Mouse (Mus musculus) kidney, adult 2 months (tissue): ENCODE data around the gene Agbl4. TPM values are rescaled to one million over a fixed set of nuclear protein-coding genes. Genes with fewer than 3 reads are reported as not detected.
A peak's percentile ranks its signal among the peaks of the same experiment; 100 is the strongest.

Experiments used
- DNase-seq: peaks from one replicate; pipeline ENCODE4 v3.0.0; 2021
- H3K27ac ChIP-seq: fragments of 200-500 bp; 2 replicates; pipeline ENCODE4 v1.5.1; 2012; ENCODE audit warnings: low read depth, low read length, control low read depth, inconsistent platforms; ENCODE audit not compliant: insufficient read depth
- H3K27me3 ChIP-seq: fragments of 200-500 bp; replicated peaks from 2 replicates; pipeline ENCODE4 v1.6.1; 2012; ENCODE audit warnings: mild to moderate bottlenecking, moderate library complexity, low read length, inconsistent platforms; ENCODE audit not compliant: control insufficient read depth, insufficient read depth
- H3K36me3 ChIP-seq: fragments of 200-500 bp; 2 replicates; pipeline ENCODE4 v1.6.1; 2012; ENCODE audit warnings: mild to moderate bottlenecking, moderate library complexity, low read length, inconsistent platforms; ENCODE audit not compliant: control insufficient read depth, insufficient read depth
- H3K4me1 ChIP-seq: fragments of 200-500 bp; 2 replicates; pipeline ENCODE4 v1.6.1; 2011; ENCODE audit warnings: low read length; ENCODE audit not compliant: control insufficient read depth, insufficient read depth
- H3K4me3 ChIP-seq: fragments of 200-500 bp; 2 replicates; pipeline ENCODE4 v1.5.1; 2011; ENCODE audit warnings: mild to moderate bottlenecking, low read depth, low read length, control low read depth; ENCODE audit not compliant: insufficient read depth
- CTCF ChIP-seq: fragments of 200-500 bp; conservative IDR thresholded peaks from 2 replicates; pipeline ENCODE4 v1.5.1; 2011; ENCODE audit warnings: low read depth, mild to moderate bottlenecking, control low read depth, low read length, moderate library complexity, mixed read lengths; ENCODE audit not compliant: insufficient read depth, insufficient read length
- POLR2A ChIP-seq: fragments of 200-500 bp; IDR thresholded peaks from one replicate; pipeline ENCODE4 v1.6.1; 2011; ENCODE audit warnings: low read depth, low read length, control low read depth
- WGBS: fragments of 180-500 bp; shearing (Covaris S2); methylation state at CpG from one replicate; pipeline ENCODE4 v1.1.7; 2018; 5-methylcytosine and 5-hydroxymethylcytosine counted together
- polyA plus RNA-seq: library from polyadenylated mRNA; depleted of rRNA; stranded (reverse); fragments of >200 nt; gene quantifications from 2 replicates; pipeline ENCODE4 v1.2.3, GENCODE M21; 2012

Agbl4 gene
- polyA plus RNA-seq, 1 experiment, result 0.16 TPM

DNA sequence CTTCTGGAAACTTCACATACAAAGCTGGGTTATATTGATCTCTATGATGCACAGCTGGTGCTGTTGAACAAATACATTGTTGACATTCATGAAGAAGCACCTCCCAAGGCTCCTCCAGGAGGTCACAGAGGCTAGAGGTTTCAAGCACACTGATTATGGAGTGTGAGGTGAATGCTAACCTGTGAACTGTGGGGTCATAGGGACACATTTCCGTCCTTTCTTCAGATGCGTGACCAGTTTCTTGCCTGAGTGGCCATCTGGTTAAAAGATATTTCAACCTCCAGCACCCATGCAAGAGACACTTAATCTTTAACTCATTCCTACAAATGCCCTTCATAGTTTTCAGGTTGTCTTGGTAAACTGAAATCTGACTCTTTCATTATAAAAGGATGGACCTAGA lies 985.6 kb downstream of the Agbl4 start:
- H3K27ac ChIP-seq, result peak overlapping the region; percentile 90
- H3K4me1 ChIP-seq, result peaks cover 9% of the 10 kb centered on the region; the same call in 1 of the 2 replicates
- H3K4me3 ChIP-seq, result no peak overlapping the region
- no peaks in the 10 kb centered on the region for H3K27me3 ChIP-seq
- TF ChIP-seq POLR2A (no peak), CTCF (no peak)
- WGBS, result 38% methylated on average over 2 of the region's 2 CpGs
- DNase-seq, result peak; percentile 92
- no peaks in the 10 kb centered on the region for H3K36me3 ChIP-seq

DNA sequence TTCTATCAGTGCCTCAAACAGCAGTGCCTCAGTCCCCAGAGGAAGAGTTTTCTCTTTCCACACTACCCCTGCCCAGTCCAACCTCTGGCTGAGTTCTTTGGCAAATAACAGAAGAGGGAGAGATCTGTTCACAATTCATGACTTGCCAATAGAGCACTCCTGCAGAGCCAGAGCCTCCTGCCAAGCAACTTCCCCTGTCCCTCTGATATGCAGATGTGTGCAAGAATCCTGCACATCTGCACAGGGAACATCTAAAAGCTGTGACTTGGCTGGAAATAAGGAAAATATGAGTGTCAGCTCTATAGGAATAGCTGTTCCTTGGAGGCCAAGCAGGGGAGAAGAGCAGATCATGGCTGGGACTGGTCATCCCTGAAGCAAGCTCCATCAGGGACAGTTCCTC lies 993.3 kb downstream of the Agbl4 start:
- H3K4me1 ChIP-seq, result no peaks in the 10 kb centered on the region
- DNase-seq, result no peak
- no peak for TF ChIP-seq CTCF
- no peak for TF ChIP-seq POLR2A
- H3K36me3 ChIP-seq, result no peaks in the 10 kb centered on the region
- no peak overlapping the region for H3K27ac ChIP-seq
- H3K27me3 ChIP-seq, result no peaks in the 10 kb centered on the region
- H3K4me3 ChIP-seq, result no peak overlapping the region

DNA sequence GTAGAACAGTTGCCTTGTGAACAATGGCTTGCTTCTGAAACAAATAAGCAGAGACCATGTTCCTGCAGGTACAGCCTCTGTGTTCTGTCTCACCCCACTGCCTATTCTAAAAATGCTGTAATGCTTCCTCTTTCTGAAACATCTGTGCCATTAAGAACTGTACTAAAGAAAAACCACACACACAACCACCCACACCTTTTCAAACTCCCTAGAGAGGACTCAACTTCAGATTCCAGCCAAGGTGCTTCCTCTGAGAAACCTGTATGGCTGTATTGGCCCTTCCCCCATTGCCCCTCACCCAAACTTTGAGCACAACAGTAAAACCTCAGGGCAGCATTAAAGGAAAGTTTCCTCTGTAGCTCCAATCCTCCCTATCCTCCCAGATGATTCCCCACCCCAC lies 1002.3 kb downstream of the Agbl4 start:
- no peaks in the 10 kb centered on the region for H3K36me3 ChIP-seq
- no peaks in the 10 kb centered on the region for H3K27me3 ChIP-seq
- no peak overlapping the region for H3K27ac ChIP-seq
- H3K4me1 ChIP-seq, result peaks cover 6% of the 10 kb centered on the region; the same call in 1 of the 2 replicates
- no peak overlapping the region for H3K4me3 ChIP-seq
- DNase-seq, result no peak
- no peak for TF ChIP-seq POLR2A
- no peak for TF ChIP-seq CTCF

DNA sequence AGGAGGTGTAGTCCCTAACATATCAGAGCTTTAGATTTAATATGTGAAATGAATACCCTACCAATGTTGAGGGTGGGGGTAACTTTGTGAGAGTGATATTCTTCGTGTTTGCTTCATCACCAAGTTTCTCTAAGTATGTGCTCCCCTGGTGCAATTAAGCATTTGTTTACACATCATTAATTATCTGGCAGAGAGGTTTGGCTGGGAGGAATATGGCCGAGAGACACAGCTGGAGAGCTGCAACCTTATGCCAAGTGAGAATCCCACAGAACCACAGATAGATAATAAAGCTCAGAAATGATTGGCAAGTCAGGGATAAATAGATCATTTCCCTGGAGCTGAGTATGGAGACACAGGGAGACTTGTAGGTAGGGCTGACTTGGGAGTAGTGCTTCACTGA lies 1003.2 kb downstream of the Agbl4 start:
- H3K36me3 ChIP-seq, result no peaks in the 10 kb centered on the region
- H3K27ac ChIP-seq, result no peak overlapping the region
- TF ChIP-seq CTCF (no peak), POLR2A (no peak)

DNA sequence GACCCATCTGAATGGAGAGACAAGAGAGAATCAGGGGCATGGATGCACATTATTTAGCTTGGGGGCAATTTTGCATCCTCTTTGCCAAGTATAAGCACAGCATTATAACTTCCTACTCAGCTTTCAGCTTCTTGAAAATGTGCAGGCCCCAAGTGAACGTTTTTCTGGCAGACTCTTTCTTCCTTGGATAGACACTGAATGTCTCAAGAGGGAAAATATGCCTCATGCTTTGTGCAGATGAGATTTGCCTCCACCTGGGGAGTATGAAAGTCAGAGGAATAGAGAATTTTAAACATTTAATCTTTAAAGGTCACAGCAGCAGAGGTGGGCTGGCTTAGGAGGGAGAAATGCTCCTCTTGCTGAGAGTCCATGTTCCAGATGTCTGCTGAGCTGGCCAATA lies 1005.8 kb downstream of the Agbl4 start:
- no peak overlapping the region for H3K27ac ChIP-seq
- no peak overlapping the region for H3K4me3 ChIP-seq
- TF ChIP-seq POLR2A, result no peak
- TF ChIP-seq CTCF, result no peak
- no peaks in the 10 kb centered on the region for H3K27me3 ChIP-seq
- WGBS, result 57% methylated on average over 1 of the region's 1 CpGs
- H3K36me3 ChIP-seq, result no peaks in the 10 kb centered on the region
- H3K4me1 ChIP-seq, result no peaks in the 10 kb centered on the region; the same call in 1 of the 2 replicates
- no peak for DNase-seq

More for the DNA sequence above, 1003.2 kb downstream of the Agbl4 start:
- H3K4me3 ChIP-seq, result no peak overlapping the region
- DNase-seq, result no peak
- 12% methylated on average over 2 of the region's 2 CpGs for WGBS
- H3K4me1 ChIP-seq, result peaks cover 6% of the 10 kb centered on the region; the same call in 1 of the 2 replicates
- no peaks in the 10 kb centered on the region for H3K27me3 ChIP-seq

DNA sequence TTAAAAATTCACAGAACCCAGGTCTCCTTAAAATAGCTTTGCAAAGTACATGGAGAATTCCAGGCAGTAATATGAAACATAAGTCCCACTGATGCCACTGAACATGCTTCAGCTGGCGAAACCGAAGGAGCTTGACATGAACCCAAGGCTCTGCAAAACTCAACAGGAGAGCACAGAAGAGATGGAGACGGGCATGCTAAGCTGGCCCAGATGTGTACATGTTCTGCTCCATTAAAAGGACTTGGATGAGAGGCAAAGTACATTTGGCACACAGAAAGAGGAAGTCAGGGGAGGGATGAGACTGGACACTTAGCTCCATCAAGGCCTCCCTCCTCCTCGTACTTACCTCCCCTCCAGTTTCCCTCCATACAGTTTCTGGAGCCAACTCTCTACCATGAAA lies 1013.3 kb downstream of the Agbl4 start:
- no peaks in the 10 kb centered on the region for H3K27me3 ChIP-seq
- WGBS, result 50% methylated on average over 4 of the region's 4 CpGs
- H3K4me1 ChIP-seq, result peaks cover 7% of the 10 kb centered on the region; the same call in 1 of the 2 replicates
- peak overlapping the region; percentile 51 for H3K4me3 ChIP-seq
- peak overlapping the region; percentile 92 for H3K27ac ChIP-seq
- DNase-seq, result peak; percentile 87
- no peaks in the 10 kb centered on the region for H3K36me3 ChIP-seq
- TF ChIP-seq POLR2A, result no peak
- no peak for TF ChIP-seq CTCF

DNA sequence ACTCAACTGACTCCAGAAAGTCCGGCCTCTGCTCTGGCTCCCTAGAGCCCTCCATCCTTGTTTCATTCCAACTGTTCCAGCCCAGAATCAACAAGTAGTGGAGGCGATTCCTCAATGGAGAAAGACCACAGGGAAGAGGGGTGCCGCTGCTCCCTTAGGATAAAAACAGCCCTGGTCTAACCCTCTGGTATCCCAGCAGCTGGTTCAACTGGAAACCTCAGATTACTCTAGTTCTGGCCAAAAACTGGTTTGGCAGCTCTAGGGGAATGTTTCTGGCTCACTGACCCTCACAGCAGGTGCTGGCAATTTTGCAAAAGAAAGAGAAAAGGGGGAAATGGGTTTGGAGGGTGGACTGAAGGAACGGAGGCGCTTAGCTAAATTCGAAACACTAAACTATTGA lies 1016.9 kb downstream of the Agbl4 start:
- H3K4me1 ChIP-seq, result peaks cover 26% of the 10 kb centered on the region; the same call in 1 of the 2 replicates
- no peaks in the 10 kb centered on the region for H3K27me3 ChIP-seq
- under 1% methylated on average over 6 of the region's 6 CpGs for WGBS
- H3K27ac ChIP-seq, result peak overlapping the region; percentile 87
- H3K4me3 ChIP-seq, result peak overlapping the region; percentile 75
- H3K36me3 ChIP-seq, result no peaks in the 10 kb centered on the region
- TF ChIP-seq CTCF (no peak), POLR2A (no peak)
- peak; percentile 71 for DNase-seq
